Mouse (Mus musculus) thymus, postnatal 36 days (tissue): ENCODE data around the gene Cd79a.
A peak's percentile ranks its signal among the peaks of the same experiment; 100 is the strongest.

ENCODE experiments used
- DNase-seq, 2 experiments: peaks; one replicate each; pipeline ENCODE4 v3.0.0; 2022; ENCODE audit warnings: mixed read lengths in 2 of 2

Cd79a gene

DNA sequence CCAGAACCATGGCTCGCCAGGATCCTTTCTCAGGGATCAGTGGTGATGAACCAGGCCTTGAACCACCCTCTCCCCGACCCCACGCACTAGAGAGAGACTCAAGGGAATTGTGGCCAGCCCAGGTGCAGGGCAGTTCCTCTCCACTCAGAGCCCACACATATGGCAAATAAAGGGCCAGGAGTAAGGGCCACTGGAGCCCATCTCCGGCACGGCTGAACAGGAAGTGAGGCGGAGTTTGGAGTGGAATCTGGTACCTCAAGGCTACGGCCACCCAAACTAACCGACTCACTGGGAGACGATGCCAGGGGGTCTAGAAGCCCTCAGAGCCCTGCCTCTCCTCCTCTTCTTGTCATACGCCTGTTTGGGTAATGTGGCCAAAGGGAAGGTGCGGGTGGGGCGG is at the start of gene Cd79a:
Gene Cd79a (plus strand): TSS at position 158 of the 400 bp plus-strand sequence.
- no peak for DNase-seq

DNA sequence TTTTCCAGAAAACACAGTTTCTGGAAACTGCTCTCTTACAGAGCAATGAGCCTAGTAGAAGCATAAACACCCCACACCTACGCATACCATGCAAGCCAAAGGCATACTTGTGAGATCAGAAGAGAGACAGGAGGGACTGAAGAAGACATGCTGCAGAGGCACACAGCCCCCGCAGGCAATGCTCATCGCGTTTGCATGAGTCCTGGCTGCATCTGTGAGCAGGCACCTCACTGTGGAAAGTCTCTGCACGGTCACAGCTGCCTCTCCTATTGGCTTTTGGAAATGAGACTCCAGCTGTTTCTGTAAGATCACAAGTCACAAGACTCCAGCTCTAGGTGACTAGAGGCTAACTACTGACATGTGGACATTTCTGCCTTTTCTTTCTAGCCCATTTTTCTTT is 47.0 kb upstream of the Cd79a start:
- no peak for DNase-seq

DNA sequence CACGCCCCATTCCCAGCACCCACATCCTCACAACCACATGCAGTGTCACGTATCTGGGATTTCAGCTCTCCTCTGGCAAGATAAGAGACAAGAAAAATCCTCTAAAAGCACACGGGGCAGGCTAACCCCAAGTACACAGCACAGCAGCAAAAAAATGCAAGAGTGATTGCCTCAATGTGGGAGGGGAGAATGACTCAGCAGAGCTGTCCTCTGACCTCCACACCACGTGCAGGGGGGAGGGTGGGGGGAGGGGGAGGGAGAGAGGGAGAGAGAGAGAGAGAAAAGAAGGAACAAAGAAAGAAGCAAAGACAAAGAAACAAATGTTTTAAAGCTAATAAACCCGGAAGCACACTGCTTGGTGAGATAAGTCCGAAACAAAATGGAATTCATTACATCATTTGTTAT is 46.3 kb upstream of the Cd79a start:
- DNase-seq, result no peak

DNA sequence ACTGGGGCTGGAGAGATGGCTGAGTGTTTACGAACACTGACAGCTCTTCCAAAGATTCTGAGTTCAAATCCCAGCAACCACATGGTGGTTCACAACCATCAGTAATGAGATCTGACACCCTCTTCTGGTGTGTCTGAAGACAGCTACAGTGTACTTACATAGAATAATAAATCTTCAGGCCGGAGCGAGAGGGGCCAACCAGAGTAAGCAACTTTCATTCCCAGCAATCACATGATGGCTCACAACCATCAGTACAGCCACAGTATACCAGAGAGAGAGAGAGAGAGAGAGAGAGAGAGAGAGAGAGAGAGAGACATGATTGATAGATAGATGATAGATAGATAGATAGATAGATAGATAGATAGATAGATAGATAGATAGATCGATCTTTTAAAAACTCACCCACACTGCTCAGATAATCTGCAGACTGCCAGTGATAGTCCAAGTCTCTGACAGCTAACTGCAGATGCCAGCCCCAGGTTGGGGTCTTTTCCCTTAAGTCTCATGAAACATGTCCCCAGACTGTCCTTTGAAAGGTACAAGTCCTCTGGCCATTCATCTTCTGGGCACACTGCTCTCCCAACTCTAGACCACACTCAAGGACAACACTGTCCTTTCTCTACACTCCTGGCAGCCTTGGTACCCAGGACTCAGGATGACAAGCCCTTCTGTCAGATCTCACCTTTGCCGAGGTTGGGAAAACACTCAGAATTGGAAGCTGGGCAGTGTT is 45.4 kb upstream of the Cd79a start:
- no peak for DNase-seq

DNA sequence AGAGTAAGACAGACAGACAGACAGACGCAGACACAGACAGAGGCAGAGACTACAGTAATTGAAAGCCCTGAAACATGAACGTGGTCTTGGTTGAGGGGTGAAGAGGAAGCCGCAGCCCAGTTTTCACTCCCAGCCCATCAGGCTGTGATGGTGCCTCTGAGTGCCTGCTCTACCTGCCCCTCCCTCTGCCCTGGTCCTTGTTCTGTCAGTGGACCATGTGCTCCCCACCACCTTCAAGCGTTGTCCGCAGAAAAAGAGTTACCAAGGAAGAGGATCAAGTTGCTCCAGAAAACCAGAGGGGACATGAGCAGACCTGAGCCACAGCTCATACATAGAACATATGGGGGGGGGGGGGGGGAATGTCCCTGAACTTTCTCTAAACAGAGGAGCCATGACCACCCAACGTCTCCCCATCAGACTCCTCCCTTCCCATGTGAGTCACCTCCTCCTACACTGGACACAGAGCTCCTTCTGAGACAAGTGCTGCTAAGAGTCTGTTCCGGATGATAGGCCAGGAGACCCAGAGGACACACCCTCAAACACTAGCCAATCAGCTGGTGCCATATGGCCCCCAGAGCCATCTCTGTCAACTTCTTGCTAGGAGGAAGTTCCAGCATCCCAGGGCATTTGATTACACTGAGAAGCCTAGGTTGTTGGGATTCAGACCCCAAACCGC is 44.5 kb upstream of the Cd79a start:
- DNase-seq, result no peak

DNA sequence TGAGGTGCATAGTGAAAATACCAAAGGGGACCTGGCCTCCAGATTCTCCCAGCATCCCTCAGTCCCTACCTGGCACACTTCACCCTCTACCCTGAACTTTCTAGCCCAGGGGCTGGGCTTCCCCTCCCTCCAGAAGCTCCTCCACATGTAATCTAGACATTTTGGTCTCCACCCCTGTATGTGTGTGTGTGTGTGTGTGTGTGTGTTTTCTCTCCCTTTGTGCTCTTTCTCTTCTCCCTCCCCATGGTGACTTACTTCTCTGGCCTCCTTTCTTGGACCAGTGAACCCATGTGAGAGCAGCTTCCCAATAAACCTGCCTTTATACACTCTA is 44.0 kb upstream of the Cd79a start:
- no peak for DNase-seq

DNA sequence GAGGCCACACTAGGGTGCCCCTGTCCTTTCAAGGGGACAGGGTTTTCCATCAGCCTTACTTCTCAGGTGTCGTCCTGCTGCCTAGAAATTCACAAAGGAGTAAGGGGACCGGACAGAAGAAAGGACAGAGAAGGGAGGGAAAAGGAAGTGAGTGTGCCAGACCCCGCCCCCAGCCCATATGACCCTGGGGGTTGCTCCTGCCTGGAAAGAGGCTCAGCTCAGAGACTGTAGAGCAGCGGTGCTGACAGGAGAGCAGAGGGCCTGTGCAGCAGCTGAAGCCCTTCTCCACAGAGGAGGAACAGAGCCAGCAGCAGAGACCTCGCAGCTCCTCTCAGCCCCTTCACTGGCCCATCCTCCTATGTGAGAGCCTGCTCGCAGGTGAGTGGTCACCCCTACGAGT is 43.5 kb upstream of the Cd79a start:
- DNase-seq, result no peak

DNA sequence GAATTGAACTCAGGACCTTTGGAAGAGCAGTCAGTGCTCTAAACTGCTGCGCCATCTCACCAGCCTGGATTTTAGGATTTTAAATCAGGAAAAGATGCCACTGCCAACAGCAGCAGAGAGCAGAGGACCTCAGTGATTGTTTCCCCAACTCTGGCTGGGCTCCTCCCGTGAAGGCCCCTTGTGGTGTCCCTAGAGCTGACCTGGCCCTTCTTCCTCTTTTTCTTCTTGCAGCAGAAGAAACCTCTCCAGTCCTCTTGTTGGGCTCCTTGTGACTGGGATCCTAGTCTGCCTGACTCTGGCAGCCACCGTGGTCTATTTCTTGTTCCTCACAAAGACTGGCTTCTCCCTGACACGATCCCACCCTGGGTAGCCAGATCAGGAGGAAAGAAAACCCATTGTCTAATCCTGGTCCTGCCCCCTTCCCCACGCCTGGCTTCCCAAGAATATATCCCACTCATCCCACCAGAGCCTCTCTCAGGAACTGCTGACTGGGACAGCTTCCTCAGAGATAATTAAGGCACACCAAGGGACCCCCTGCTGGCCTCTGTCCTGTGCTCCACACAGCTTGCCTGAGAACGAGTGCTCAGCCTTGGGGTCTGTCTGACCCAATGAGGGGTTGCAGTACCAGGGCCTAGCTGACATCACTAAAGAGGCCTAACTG is 40.6 kb upstream of the Cd79a start:
- no peak for DNase-seq

DNA sequence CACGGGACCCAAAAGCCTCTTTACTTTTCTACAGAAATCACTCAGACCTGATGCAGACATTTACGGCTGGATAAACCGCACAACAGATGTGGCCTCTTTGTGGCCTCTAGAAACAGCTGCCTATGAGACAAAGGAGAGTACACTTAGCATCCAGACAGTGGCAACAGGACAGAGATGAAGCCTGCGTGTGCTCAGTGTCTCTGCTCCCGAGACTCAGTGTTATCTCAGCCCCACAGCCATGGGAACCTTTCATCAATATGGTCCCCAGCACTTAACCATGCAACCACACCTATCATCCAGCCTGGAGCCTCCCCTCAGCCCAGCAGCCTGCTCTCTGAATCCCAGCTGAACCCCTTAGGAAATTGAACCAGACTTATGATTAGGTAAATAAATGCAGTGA is 37.9 kb upstream of the Cd79a start:
- no peak for DNase-seq

DNA sequence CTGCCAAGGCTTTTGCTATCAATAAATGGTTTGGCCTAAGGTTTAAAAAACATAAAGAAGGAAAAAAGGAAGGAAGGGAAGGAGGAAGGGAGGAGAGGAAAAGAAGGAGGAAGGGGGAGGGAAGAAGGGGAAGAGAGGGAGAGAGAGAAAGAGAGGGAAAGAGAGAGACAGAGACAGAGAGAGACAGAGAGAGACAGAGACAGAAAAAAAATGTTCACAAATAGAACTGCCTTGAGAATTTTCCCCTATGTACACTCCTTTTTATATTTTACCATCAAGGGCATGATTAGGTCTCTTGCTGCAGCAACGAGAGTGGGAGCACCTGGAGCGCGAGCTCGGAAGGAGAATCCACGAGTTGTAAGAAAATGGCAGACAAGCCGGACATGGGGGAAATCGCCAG is 35.3 kb upstream of the Cd79a start, which contains the start of gene Gm9844:
Gene Gm9844 (plus strand): TSS at position 301 of the 400 bp plus-strand sequence.
- DNase-seq, result no peak

DNA sequence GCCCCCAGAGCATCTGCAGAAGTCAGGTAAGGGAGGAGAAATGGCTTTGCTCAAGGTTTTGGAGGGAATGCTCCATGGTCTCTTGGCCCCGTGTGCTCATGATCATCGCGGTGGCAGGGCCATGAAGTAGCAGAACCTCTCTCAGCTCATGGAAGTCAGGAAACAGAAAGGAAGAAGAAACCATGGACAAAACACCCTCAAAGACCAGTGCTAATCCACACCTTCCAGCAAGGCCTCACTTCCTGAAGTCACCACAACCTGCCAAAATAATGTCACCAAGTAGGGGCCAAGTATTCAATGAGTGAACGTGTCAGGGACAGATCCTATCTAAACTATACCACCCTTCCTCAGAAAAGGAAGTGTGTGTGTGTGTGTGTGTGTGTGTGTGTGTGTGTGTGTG is 34.3 kb upstream of the Cd79a start:
- DNase-seq, result no peak

DNA sequence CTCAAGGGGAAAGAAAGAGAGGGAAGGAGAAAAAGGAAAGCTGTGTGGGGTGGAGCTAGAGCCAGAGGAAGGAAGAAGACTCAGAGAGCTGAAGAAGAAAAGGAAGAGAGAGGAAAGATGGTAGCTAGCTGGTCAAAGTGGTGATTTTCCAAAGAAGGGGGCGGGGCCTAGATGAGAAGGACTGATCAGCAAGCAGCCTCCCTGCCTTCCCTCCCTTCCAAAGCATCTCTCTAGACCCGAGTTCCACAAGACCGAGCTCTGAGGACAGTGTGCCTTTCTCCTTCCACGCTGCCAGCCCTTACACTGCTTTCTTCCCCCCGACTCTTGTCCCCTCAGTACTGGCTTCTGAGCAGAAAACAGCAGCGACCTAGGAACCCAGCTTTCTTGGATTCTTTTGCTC is 33.0 kb upstream of the Cd79a start:
- no peak for DNase-seq

DNA sequence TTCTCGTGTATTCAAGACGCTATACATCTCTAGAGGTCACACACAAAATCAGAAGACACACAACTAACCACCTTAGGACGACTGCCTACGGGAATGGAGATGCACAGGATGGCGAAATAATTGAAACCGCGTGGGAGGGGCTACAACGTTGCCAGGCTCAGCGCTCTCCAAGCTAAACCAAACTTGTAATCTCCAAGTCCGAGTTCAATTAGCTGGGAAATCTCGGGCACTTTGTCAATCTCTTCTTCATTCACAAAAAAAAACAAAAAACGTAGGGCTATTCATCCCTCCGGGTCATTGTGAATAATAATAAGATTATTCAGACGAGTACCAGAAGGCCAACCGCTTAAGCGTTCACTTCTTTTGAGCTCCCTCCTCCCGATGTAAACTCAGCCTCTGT is 28.1 kb upstream of the Cd79a start:
- no peak for DNase-seq

DNA sequence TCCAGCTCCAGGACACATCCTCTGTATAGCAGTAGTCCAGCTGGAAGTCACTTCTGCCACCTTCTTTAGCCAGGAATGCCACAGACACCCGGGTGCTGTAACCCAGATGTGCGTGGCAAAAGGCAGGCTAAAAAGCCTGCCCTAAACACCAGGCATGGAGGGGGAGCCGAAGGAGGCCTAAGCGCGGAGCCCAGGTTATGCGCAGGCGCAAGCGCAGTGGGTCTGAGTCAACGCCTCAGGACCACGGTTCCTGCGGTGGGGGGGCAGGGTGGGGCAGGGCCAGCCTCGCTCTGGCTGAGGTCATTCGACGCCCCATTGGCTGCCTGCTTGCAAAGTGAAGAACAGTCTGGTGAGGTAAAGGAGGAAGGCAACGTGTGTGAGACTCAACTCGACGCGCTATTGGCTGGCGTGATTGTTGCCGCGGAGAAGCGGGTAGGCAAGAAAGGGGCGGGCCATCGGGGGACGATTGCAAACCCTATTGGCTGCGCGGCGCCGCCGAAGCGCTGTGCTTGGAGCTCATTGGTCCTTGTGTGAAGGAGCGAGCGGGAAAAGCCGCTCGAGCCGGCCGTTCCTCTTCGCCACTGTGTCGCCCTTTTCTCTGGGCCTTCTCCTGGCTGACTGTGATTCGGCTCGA is 27.5 kb upstream of the Cd79a start, which contains the start of the genes Lypd4 and Dmrtc2:
Gene Lypd4 (minus strand): TSS at position 410 of the 634 bp plus-strand sequence.
Gene Dmrtc2 (plus strand): TSS at position 526 of the 634 bp plus-strand sequence.
- DNase-seq, result no peak

DNA sequence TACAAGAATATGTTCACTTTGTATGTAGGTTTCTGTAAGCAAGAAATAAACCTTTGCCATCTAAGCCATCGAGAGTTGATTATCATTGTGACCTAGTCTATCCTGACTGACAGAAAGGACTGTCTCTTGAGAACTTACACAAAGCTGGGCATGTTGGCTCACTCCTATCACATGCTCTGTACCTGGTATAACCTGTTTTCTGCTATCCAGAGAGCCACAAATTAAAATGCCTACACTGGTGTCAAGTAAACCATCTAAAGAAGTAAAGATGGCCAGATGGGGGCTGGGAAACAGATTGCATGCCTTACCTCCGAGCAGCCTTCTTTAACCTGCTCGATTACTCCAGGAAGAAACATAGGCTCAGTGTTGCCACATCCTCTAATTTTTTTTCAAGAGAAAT is 19.6 kb upstream of the Cd79a start:
- DNase-seq, result no peak

DNA sequence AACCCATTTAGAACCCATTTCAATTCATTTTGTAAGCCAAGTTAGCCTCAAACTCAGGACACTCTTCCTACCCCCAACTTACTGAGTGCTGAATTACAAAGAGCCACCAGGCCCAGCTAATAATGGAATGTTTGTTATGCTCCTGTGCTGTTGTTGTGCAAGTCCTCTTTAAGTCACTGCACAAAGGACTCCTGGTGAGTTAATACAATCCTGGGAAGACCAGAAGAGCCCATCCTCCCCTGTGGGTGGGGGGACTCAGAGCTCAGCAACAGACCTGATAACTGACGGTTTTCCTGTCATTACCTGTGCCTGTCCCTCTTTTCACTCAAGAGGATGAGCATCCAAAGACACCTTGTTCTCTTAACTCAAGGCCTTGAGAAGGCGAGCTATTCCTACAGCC is 17.6 kb upstream of the Cd79a start:
- DNase-seq, result no peak

DNA sequence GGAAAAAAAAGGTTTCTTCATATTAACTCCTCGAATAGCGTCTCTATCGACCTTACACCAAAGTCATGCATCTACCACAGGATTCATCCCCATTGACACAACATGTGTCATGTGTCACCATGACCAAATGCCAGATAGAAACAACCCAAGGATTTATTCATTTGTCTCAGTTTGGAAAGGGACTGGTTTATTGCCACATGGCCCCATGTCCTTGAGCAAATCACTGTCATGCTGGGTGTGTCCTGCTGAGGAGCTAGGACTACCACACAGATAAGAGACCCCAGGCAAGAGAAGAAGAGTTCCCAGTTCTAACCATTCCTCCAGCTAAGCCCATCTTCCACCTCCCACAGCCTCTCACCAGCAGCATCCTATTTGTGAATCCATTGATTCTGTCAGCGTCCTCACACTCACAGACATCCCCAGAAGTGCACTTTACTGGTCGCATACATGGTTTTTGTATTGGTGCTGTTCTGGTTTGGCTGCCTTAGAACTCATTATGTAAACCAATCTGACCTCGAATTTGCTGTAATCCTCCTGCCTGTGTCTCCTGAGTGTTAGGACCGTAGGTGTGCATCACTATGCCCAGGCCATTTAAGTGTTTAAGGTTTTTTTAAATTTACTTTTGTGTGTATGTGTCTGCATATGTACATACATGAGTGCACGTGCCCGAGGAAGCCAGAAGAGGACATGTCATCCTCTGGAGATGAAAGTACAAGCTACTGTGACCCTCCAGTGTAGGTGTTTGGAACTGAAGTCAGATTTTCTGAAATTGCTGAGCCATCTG is 14.6 kb upstream of the Cd79a start:
- DNase-seq, result no peak

DNA sequence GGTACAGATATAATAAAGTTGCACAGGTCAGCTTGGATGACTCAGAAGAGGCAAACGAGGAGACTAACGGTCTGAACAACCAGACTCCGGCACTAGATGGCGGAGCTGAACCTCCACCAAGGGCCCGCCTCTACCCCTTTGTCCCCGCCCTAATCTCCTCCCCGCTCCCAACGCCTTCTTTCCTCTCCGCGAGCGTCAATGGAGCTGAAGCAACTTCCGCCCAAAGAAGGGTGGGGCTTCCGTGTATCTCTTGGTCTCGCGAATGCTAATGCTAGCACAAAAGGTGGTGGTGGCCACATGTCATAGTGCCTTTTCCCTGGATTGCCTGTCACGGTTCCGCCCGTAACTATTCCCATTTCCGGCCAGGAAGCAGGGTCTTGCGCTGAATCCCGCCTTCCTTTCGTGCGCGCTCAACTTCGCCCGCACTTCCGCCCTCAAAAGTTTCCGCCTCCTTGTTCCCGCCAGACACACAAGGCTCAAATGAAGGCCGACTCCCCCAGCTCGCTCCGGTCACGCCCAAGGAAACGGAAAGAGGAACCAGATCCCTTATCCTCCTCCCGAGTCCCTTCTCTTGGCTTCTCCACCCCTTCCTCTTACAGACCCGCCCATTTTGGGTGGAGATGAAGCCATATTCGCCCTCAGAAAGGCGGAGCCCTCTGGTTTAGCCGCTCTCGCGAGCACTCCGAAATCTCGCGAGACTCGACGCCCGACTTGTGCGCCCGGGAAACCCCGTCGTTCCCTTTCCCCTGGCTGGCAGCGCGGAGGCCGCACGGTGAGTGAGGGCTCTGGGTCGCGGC is 13.1 kb upstream of the Cd79a start, which contains the start of gene Rps19:
Gene Rps19 (plus strand): TSS at position 476 of the 797 bp plus-strand sequence.
- DNase-seq, result peak; percentile 96 to 97

DNA sequence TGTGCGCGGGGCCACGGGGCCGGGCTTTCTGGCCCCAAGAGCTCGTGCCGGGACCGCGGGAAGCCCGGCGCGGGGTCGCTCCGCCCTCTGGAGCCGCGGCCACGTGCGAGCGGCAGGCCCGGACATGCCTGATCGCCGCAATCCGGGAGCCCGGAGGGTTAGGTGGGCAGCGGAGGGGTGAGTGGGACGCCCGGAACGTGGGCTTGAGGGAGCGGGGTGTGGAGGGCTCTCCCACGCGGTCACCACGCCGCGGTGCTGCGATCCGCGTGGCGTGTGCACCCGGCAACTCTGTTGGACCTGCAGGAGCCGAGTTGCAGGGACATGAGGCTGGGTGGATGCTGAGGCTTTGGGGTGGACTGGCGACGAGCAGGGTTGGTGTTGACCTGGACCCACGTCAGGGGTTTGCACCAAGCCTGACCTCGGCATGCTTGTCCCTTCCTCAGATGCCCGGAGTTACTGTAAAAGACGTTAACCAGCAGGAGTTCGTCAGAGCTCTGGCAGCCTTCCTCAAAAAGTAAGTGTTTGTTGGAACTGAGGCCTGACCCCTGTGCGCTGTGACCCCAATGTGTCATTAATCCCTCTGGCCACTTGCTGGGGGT is 12.4 kb upstream of the Cd79a start:
- no peak for DNase-seq

DNA sequence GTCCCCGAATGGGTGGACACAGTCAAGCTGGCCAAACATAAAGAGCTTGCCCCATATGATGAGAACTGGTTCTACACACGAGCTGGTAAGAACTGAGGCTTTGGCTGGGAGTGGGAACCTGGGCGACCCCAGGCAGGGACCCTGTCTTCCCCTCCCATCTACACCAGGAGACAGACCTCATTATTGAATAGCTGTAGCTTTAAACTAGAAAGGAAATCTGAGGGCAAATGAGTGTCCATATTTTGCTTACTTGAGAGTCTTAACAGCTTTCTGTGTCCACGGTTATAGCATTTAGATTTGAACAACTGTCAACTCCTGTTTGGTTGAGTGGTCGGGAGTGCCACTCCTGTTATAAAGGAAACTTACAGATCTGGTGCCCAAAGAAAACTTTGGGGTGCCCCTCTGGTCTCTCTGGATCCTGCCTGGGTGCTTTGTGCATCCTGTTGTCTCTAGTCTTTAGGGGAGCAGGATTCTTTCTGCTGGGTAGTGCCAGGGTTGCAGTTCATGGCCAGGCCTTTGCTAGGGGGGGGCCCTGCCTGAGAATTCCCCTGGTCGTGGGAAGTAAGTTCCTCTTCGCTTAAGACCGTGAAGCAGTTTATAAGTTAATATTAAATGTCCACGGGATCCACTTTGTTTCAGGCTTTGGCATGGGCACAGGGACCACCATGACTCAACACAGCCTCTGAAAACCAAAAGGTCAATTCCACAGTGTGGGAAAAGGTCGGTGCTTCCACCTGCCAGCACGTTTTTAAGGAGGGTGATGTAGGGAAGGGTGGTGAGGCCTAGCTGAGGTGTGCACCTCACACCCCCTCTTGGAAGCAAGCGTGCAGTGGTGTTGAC is 11.5 kb upstream of the Cd79a start:
- no peak for DNase-seq

DNA sequence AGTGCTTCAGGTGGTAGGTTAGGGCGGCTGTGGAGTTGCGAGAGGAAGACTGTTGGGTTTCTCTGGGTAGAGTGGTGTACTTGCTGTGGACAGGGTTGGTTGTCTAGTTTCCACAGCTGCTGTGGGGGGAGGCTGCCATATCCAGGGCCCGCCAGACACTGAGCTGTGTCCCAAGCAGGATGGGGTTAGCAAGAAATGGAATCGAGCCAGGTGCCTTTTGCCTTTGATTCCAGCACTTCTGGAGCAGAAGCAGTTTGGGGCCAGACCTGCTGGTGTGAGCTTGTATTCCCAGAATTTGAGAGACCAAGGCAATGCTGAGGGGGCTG is 10.9 kb upstream of the Cd79a start:
- DNase-seq, result no peak
